Mouse (Mus musculus) spleen, adult 2 months (tissue): ENCODE data around the gene Tacc2.

Source experiments
- CTCF ChIP-seq: fragments of 200-500 bp; IDR thresholded peaks from 2 replicates; pipeline ENCODE4 v1.5.1; 2011; ENCODE audit warnings: mild to moderate bottlenecking, inconsistent platforms; ENCODE audit not compliant: insufficient read depth, insufficient read length, insufficient replicate concordance; ENCODE audit errors: extremely low read depth
- POLR2A ChIP-seq: fragments of 200-500 bp; IDR thresholded peaks from 2 replicates; pipeline ENCODE4 v1.6.1; 2011; ENCODE audit warnings: low read depth, low read length, inconsistent platforms

GRCm38 (mm10) chr7:130604390-130604789, 27.2 kb downstream of the Tacc2 start:
- TF ChIP-seq CTCF (no peak), POLR2A (no peak)
